Mouse (Mus musculus) kidney, adult 8-10 months (tissue): ENCODE data around the gene Ctxn2.
A peak's percentile ranks its signal among the peaks of the same experiment; 100 is the strongest.
"Not testable (repeated sequence)": the region's sequence is repeated elsewhere in the genome, so short reads cannot be mapped to it uniquely, and the experiment has no call there.

Experiments
- DNase-seq, 2 experiments: peaks; one replicate each; pipeline ENCODE4 v3.0.0; 2022

The Ctxn2 gene

GRCm38 (mm10) chr2:125135903-125136811 lies at the start of gene Ctxn2:
Gene Ctxn2 (plus strand): TSS chr2:125136692.
- peak; percentile 23 to 60 for DNase-seq

DNA sequence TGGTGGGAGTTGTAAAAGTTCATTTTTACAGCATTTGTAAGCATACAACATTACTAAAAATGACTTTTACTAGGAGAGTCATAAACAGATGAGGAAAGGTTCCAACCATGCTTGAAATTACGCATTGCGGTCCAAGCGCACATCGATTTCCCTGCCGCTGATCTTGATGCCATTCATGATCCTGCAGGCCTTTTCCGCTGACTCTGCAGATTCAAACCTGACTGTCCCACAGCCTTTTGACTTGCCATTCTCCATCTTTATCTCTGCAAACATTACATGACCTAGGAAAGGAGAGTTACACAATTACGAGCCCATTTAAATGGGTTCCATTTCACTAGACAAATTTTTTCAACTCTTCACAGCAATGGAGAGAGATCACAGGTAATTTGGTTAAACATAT lies 47.7 kb upstream of the Ctxn2 start:
- no peak for DNase-seq

DNA sequence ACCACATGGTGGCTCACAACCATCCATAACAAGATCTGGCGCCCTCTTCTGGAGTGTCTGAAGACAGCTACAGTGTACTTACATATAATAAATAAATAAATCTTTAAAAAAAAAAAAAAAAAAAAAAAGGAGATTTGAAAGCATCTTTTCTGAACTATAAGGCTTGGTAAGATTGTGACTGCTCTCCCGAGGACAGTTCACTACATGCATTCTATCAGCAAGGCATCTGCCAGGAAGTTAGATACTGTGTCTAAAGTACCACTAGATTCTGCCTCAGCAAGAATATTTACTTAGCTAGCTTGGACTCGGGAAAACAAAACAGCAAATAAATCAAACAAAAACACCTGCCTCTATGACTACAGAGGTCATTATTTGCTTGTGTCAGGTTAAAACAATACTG lies 44.4 kb upstream of the Ctxn2 start:
- DNase-seq: not testable (repeated sequence)

- not testable (repeated sequence) for DNase-seq
These were observed 32.0 kb upstream of the Ctxn2 start for GRCm38 (mm10) chr2:125104491-125104890.

DNA sequence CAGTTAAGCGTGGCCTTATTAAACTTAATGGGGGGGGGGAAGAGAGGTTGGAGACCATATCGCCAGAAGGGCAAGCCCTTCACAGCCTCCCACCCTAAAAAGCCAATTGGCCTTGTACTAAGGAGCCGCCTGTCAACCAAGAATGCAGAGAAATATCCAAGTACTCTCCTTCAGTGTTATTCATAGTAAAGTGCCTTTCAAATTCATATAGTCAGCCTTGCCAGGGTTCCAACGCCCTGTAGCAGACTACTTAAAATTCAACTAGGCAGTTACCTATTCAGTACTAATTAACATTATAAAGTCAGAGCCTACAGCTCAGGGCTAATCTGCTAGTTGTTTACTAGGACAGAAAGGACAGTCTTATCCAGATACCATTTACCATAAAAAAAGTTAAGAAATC lies 30.0 kb upstream of the Ctxn2 start:
- peak; percentile 22 to 31 for DNase-seq

DNA sequence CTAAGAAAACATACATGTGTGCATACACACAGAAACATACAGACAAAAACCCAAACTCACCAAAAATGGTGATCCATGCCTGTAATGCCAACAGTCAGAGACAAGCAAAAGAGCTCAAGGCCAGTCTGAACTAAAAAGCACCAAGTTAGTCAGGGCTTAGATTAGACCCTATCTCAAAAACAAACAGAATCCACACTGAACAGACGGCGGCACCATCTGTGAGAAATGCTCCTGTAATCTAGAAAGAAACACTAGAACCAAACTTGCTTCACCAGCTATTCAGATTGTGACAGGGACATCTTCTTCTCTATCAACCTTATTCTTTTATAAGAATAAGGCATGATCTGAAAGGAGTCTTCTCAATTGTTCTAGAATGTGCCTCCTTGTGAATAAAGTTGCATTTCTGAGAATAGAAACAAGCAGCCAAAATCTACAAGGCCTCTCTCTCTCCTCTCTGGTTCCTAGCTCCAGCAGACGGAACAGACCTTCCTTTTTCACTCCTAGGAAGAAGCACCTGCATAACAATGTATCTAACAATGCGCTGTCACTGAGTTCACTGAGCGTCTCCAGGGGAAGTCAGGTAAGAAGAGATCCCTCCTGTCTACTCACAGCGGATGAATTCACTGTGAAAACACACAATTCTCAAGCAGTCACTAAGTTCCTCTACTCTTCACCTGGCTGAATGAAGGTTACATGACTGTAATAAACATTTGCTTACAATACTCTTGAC lies 16.9 kb upstream of the Ctxn2 start:
- DNase-seq: no peak

DNA sequence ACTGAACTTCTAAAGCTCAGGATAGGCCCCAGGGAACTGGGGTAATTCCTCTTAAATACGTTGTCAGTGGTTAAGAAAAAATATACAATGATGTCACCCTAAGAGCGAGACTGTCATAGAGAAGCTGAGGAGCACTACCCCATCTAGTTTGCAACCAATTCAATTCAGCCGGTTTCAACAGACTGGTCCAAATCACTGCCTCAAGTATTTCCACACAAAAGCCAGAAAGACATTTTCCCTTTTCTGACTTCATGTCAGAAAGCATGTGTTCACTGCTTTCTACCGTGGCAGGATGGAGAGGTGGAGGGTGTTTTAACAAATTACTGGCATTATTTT lies 14.2 kb upstream of the Ctxn2 start:
- DNase-seq: no peak

- DNase-seq: peak; percentile 14 to 37
These were observed 13.6 kb upstream of the Ctxn2 start for GRCm38 (mm10) chr2:125122624-125123476.

GRCm38 (mm10) chr2:125123477-125123852 lies 13.0 kb upstream of the Ctxn2 start, which contains the start of gene Myef2:
Gene Myef2 (minus strand): TSS chr2:125123661.
- DNase-seq: peak; percentile 45 to 69

DNA sequence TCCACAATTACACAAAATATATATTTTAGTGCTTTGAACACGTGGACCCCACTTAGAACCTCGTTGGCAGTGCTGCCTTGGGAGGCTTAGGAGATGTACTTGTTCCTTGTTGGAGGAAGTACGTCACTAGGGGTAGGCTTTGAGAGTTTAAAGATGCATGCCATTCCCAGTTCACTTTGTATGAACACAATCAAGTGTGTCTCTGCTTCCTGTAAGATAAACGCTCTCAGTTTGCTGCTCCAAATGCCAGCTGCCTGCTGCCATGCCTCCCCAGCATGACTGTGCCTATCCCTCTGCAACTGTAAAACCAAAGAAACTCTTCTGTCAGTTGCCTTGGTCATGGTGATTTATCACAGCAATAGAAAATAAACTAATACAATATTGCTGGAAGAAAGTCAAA lies 10.7 kb upstream of the Ctxn2 start:
- no peak for DNase-seq

DNA sequence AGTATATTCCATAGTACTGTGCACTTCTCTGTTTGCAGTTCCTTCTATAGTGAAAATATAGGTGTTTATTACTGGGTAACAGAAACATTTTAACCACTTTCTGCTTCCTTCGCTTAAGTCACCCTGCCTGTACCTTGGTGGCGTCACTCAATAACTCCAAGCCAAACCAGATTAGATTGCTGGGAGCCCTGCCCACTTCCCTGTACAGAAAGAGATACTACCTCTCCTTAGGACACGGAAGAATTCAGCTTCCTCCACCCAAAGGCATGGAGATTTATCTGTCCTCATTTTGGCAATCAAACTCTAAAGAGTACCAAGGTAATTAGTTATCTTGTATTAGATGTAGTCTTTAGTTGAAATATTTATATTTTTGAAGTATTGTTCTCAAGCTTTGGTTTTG lies 9.7 kb upstream of the Ctxn2 start:
- no peak for DNase-seq

DNA sequence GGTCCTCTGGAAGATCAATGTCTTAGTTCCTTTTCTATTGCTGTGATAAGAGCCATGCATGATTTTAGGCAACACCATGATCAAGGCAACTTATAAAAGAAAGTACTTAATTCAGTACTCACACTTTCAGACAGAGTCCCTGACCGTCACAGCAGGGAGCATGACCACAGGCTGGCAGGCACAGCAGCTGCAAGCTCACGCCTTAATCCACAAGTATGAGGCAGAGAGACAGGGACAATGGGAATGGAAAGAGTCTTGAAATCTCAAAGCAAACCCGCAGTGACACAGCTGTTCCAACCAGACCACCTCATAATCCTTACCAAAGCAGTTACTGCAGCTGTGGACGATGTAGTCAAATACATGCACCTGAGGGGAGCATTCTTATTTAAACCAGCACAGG lies 2.4 kb upstream of the Ctxn2 start:
- no peak for DNase-seq

GRCm38 (mm10) chr2:125136846-125137245 lies 354 bp downstream of the Ctxn2 start:
- DNase-seq: no peak

- no peak for DNase-seq
These were observed 5.8 kb downstream of the Ctxn2 start for GRCm38 (mm10) chr2:125142336-125142735.

- peak; percentile 46 to 71 for DNase-seq
These were observed 15.9 kb downstream of the Ctxn2 start, which contains the start of gene Slc12a1 for GRCm38 (mm10) chr2:125152388-125152787. Gene Slc12a1 (plus strand): TSS chr2:125152505.

DNA sequence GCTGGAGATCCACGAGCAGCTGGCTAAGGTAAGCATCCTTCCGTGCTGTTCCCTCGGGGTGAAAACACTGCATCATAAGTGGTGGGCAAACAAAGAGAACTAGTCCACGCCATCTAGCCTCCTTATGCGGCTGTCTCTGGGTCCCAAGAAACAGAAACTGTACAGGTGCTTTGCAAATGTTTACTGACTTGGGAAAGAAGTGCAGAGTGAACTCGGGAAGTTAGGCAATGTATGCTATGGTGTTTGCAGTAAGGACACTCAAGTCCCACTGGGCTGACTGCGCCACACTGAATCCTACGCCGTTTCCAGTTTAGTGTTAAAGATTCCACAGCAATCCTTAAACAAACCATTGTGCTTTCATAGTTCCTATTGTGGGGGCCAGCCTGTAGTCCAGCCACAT lies 17.8 kb downstream of the Ctxn2 start:
- no peak for DNase-seq

- no peak for DNase-seq
These were observed 19.0 kb downstream of the Ctxn2 start for GRCm38 (mm10) chr2:125155504-125155903.

GRCm38 (mm10) chr2:125162012-125162470 lies 25.5 kb downstream of the Ctxn2 start:
- peak; percentile 49 to 51 for DNase-seq

- no peak for DNase-seq
These were observed 41.8 kb downstream of the Ctxn2 start for GRCm38 (mm10) chr2:125178225-125178798.

- no peak for DNase-seq
These were observed 51.4 kb downstream of the Ctxn2 start for GRCm38 (mm10) chr2:125187904-125188303.

DNA sequence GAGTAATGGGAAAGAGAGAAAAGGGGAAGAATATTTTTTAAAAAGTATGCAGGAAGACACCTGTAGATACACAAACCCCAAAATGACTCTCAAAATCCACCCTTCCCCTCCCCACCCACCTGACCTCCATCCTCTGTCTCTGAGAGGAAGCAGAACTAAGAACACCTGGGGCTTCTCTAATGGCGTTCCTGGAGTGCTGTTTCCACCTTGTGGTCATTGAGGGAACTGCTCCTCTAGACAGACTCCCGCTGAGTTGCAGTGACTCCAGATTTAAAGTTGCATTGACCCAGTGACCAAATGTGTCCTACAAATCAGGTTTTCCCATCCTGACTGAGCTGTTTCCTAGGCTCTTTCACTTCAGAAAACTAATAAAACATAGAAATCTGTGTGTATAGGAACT lies 52.7 kb downstream of the Ctxn2 start:
- DNase-seq: peak; percentile 26 to 73

GRCm38 (mm10) chr2:125192905-125193304 lies 56.4 kb downstream of the Ctxn2 start:
- no peak for DNase-seq

DNA sequence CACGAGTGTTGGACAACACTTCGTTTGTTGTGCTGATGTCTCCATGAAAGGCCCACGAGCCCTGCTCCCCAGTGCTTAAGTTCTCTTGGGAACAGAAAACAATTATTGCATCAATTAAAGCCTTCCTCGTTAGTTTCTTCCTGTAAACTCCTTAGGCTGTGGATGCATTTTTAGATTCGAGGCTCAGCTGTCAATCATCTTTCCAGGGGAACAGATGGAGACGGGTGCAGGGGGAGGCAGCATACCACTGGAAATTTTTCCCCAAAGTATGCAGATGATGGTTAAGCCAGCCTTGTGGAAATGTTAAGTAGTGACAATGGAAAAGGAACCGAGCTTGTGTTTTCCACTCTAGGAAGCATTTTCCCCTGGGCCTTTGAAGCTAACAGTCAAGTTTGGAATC lies 60.3 kb downstream of the Ctxn2 start:
- DNase-seq: no peak
